Mouse (Mus musculus): ENCODE measurements around the gene Dnah5.

The Dnah5 gene

GRCm38 (mm10) chr15:28502820-28503219, 299.3 kb downstream of the Dnah5 start:
- no peak for DNase-seq

DNA sequence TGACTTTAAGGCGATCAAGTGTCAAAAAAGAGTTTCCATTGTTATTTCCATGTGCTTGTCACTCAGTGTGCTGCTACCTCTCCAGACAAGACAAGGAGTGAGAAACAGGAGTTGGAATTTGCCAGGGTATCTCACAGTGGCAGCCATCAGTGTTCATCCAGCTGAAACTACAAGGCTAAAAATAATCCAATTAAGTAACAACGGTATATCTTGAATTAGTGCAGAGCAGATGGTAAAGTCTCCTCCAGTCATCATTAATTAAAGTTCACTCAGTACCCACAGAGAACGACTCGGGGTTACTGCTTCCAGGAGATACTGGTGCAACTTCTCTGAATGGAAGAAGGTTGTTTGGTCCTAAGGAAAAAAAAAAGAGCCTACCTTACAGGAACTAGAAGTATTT, 311.6 kb downstream of the Dnah5 start:
- no peak for DNase-seq

Measured in layer of hippocampus, adult 9-11 months (tissue).